Mouse (Mus musculus) testis, postnatal 14 days (tissue): ENCODE data around the gene Tll2.
A peak's percentile ranks its signal among the peaks of the same experiment; 100 is the strongest.

Experiments
- DNase-seq: peaks from one replicate; pipeline ENCODE4 v3.0.0; 2021; ENCODE audit warnings: low spot score

Tll2 gene

GRCm38 (mm10) chr19:41087901-41088300 lies 118.7 kb downstream of the Tll2 start:
- no peak for DNase-seq

- peak; percentile 62 for DNase-seq
These were observed 119.9 kb downstream of the Tll2 start for GRCm38 (mm10) chr19:41086700-41087099.

GRCm38 (mm10) chr19:41086289-41086688 lies 120.3 kb downstream of the Tll2 start:
- no peak for DNase-seq

GRCm38 (mm10) chr19:41083646-41084045 lies 123.0 kb downstream of the Tll2 start:
- DNase-seq, result no peak

GRCm38 (mm10) chr19:41081589-41081988 lies 125.0 kb downstream of the Tll2 start:
- DNase-seq, result no peak

GRCm38 (mm10) chr19:41076906-41077305 lies 129.7 kb downstream of the Tll2 start, which contains the start of gene Opalin:
Gene Opalin, minus strand, starts transcription at chr19:41077113.
- no peak for DNase-seq

- DNase-seq, result no peak
These were observed 132.7 kb downstream of the Tll2 start for GRCm38 (mm10) chr19:41073746-41074455.

GRCm38 (mm10) chr19:41071500-41071899 lies 135.1 kb downstream of the Tll2 start:
- DNase-seq, result peak; percentile 86

GRCm38 (mm10) chr19:41054702-41055101 lies 151.9 kb downstream of the Tll2 start:
- no peak for DNase-seq

GRCm38 (mm10) chr19:41053530-41053929 lies 153.1 kb downstream of the Tll2 start:
- DNase-seq, result peak; percentile 51

- no peak for DNase-seq
These were observed 154.4 kb downstream of the Tll2 start for GRCm38 (mm10) chr19:41052247-41052646.

- DNase-seq, result no peak
These were observed 154.9 kb downstream of the Tll2 start for GRCm38 (mm10) chr19:41051714-41052113.

- no peak for DNase-seq
These were observed 158.5 kb downstream of the Tll2 start for GRCm38 (mm10) chr19:41048187-41048559.

- no peak for DNase-seq
These were observed 159.0 kb downstream of the Tll2 start for GRCm38 (mm10) chr19:41047437-41048186.

- no peak for DNase-seq
These were observed 161.4 kb downstream of the Tll2 start for GRCm38 (mm10) chr19:41045091-41045770.

GRCm38 (mm10) chr19:41039110-41039509 lies 167.5 kb downstream of the Tll2 start:
- no peak for DNase-seq

GRCm38 (mm10) chr19:41035809-41036551 lies 170.7 kb downstream of the Tll2 start:
- no peak for DNase-seq
